Mouse (Mus musculus) testis, adult 2 months (tissue): ENCODE measurements around the gene Mllt1. TPM values are rescaled to one million over a fixed set of nuclear protein-coding genes. Genes with fewer than 3 reads are reported as not detected.

Experiments used
- H3K27ac ChIP-seq: fragments of 200-500 bp; 2 replicates; pipeline ENCODE4 v1.5.1; 2012; ENCODE audit warnings: low read depth, low read length; ENCODE audit not compliant: control insufficient read depth, insufficient read depth
- H3K27me3 ChIP-seq: fragments of 200-500 bp; 2 replicates; pipeline ENCODE4 v1.6.1; 2012; ENCODE audit warnings: mild to moderate bottlenecking, low read length, moderate library complexity; ENCODE audit not compliant: control insufficient read depth, insufficient read depth
- H3K36me3 ChIP-seq: fragments of 200-500 bp; 2 replicates; pipeline ENCODE4 v1.6.1; 2012; ENCODE audit warnings: mild to moderate bottlenecking, low read length; ENCODE audit not compliant: control insufficient read depth, insufficient read depth
- H3K4me1 ChIP-seq: fragments of 200-500 bp; 2 replicates; pipeline ENCODE4 v1.6.1; 2012; ENCODE audit warnings: low read length; ENCODE audit not compliant: control insufficient read depth, insufficient read depth
- H3K4me3 ChIP-seq: fragments of 200-500 bp; 2 replicates; pipeline ENCODE4 v1.5.1; 2012; ENCODE audit warnings: low read depth, mild to moderate bottlenecking, low read length, moderate library complexity, mixed read lengths; ENCODE audit not compliant: control insufficient read depth
- CTCF ChIP-seq: fragments of 200-500 bp; IDR thresholded peaks from 2 replicates; pipeline ENCODE4 v1.5.1; 2012; ENCODE audit warnings: low read depth, mild to moderate bottlenecking, inconsistent platforms, low read length, moderate library complexity; ENCODE audit not compliant: control insufficient read depth, insufficient read depth, insufficient replicate concordance
- POLR2A ChIP-seq: fragments of 200-500 bp; IDR thresholded peaks from 2 replicates; pipeline ENCODE4 v1.6.1; 2012; ENCODE audit warnings: low read depth, mild to moderate bottlenecking, inconsistent platforms, low read length, moderate library complexity; ENCODE audit not compliant: control insufficient read depth
- polyA plus RNA-seq: library from polyadenylated mRNA; depleted of rRNA; stranded (reverse); fragments of >200 nt; gene quantifications from 2 replicates; pipeline ENCODE4 v1.2.3, GENCODE M21; 2012

Gene Mllt1
- polyA plus RNA-seq, 1 experiment, result 60.6 TPM

- Histone ChIP-seq H3K4me3 (no peak overlapping the region), H3K27me3 (no peaks in the 10 kb centered on the region), H3K4me1 (peaks cover 14% of the 10 kb centered on the region), H3K36me3 (no peaks in the 10 kb centered on the region), H3K27ac (no peak overlapping the region)
- TF ChIP-seq POLR2A, result no peak
- no peak for TF ChIP-seq CTCF
Observed at GRCm38 (mm10) chr17:56933395-56933794, 1.8 kb downstream of the Mllt1 start.

DNA sequence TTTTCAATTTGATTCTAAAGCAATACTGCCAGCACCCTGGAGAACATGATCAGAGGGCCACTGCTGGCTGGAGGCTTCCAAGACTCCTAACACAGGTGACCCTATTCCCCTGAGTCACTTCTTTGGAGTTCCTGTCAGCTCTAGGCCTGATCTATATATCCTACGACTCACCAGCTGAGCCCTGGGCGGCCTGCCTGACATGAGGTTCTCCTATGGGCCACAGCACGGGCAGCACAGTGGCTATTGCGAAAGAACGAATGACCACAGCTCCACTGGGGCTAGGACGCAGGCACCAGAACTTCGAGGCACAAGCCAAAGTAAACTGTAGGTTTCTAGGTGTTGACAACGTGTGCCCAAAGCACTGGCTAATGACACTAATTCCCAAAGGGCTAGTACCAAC is 5.2 kb downstream of the Mllt1 start:
- H3K36me3 ChIP-seq, result peaks cover 3% of the 10 kb centered on the region
- TF ChIP-seq POLR2A, result no peak
- TF ChIP-seq CTCF, result no peak
- H3K27ac ChIP-seq, result no peak overlapping the region
- H3K4me3 ChIP-seq, result no peak overlapping the region
- H3K4me1 ChIP-seq, result peaks cover 11% of the 10 kb centered on the region
- no peaks in the 10 kb centered on the region for H3K27me3 ChIP-seq

DNA sequence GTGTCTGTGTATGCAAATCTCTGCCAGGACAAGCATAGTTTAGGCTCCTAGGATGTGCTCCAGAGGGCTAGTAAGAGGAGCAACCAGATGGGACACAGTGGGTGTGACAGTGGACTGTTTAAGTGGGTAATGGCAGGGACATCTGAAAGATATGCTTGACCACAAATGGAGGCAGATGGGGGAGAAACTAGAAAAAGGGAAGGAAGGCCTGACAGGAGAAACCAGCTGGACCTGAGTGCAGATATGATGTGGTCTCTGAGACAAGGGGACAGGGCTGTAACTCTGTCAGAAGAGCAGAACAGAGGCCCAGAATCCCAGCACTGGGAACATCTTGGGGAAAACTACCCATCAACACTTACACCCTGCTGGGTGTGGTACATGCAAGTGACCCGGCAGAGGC is 5.7 kb downstream of the Mllt1 start:
- Histone ChIP-seq H3K27ac (no peak overlapping the region), H3K27me3 (no peaks in the 10 kb centered on the region), H3K36me3 (peaks cover 3% of the 10 kb centered on the region), H3K4me1 (peaks cover 8% of the 10 kb centered on the region), H3K4me3 (no peak overlapping the region)
- TF ChIP-seq CTCF (no peak), POLR2A (no peak)

- H3K27me3 ChIP-seq, result no peaks in the 10 kb centered on the region
- no peak overlapping the region for H3K27ac ChIP-seq
- peaks cover 3% of the 10 kb centered on the region for H3K36me3 ChIP-seq
- peaks cover 4% of the 10 kb centered on the region for H3K4me1 ChIP-seq
- TF ChIP-seq POLR2A, result no peak
- no peak for TF ChIP-seq CTCF
- H3K4me3 ChIP-seq, result no peak overlapping the region
Observed at GRCm38 (mm10) chr17:56929101-56929500, 6.1 kb downstream of the Mllt1 start.

DNA sequence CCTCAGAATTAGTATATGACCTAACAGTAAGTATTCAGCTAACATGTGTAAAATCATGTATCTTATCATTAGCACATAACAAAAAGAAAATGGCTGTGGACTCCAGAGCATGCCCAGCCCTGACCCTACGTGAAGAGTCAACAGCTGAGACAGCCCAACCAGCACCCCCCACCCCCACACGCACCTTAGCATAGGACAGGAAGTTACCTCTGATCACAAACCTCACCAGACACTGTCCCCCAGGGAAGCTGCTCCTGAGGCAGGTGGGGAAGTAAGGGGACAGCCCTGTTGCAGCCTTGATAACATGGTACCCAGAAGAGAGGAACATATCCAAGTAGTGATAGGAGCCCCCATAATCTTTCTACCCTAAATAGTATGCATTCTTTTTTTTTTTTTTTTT is 9.2 kb downstream of the Mllt1 start:
- peaks cover 3% of the 10 kb centered on the region for H3K36me3 ChIP-seq
- H3K4me1 ChIP-seq, result no peaks in the 10 kb centered on the region; the same call in 1 of the 2 replicates
- TF ChIP-seq POLR2A, result no peak
- no peak for TF ChIP-seq CTCF
- H3K4me3 ChIP-seq, result no peak overlapping the region
- no peaks in the 10 kb centered on the region for H3K27me3 ChIP-seq
- H3K27ac ChIP-seq, result no peak overlapping the region

GRCm38 (mm10) chr17:56919725-56920124 is 15.5 kb downstream of the Mllt1 start:
- H3K4me3 ChIP-seq, result no peak overlapping the region
- H3K27me3 ChIP-seq, result no peaks in the 10 kb centered on the region
- peaks cover 4% of the 10 kb centered on the region; the same call in 1 of the 2 replicates for H3K36me3 ChIP-seq
- no peak overlapping the region for H3K27ac ChIP-seq
- no peaks in the 10 kb centered on the region for H3K4me1 ChIP-seq
- TF ChIP-seq CTCF (no peak), POLR2A (no peak)

DNA sequence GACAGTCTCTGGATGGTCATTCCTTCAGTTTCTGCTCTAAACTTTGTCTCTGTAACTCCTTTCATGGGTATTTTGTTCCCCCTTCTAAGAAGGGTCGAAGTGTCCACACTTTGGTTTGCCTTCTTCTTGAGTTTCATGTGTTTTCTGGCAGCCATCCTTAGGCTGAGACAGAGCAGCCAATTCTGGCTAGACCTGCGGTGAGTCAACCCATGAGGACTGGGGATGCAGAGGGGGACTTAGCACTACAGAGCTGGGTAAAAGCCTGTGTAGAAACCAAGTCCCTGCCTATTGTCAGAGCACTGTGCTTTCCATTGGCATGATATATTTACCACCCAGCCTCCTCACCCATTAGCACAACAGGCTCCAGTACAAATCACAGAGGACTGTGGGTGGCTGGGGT is 18.0 kb downstream of the Mllt1 start:
- Histone ChIP-seq H3K36me3 (peaks cover 4% of the 10 kb centered on the region; the same call in 1 of the 2 replicates), H3K27ac (no peak overlapping the region), H3K27me3 (no peaks in the 10 kb centered on the region), H3K4me3 (no peak overlapping the region), H3K4me1 (no peaks in the 10 kb centered on the region)
- TF ChIP-seq POLR2A (no peak), CTCF (no peak)

DNA sequence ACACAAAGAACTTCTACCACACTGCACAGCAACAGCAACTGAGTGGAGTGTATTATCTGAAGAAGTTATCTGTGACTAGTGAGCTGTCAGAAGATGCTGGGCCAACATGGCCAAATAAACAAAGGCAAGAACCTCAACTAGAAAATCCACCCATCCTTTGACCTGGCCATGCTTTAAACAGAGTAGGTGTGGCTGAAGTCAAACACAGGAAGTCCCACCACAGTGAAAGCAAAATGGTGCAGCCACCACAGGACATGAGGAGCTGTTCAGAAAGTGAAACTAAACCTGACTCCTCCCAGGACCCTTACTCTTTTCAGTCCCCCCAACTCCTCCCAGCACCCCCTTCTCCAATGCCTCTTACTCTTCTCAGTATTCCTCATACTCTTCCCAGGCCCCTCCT is 21.8 kb downstream of the Mllt1 start:
- TF ChIP-seq CTCF, result no peak
- TF ChIP-seq POLR2A, result no peak
- Histone ChIP-seq H3K27me3 (no peaks in the 10 kb centered on the region), H3K27ac (no peak overlapping the region), H3K36me3 (peaks cover 4% of the 10 kb centered on the region; the same call in 1 of the 2 replicates), H3K4me3 (no peak overlapping the region), H3K4me1 (no peaks in the 10 kb centered on the region)
